Mouse (Mus musculus) stomach, postnatal 0 days (tissue): ENCODE results near the gene Lrp1. TPM values are rescaled to one million over a fixed set of nuclear protein-coding genes. Genes with fewer than 3 reads are reported as not detected.
A peak's percentile ranks its signal among the peaks of the same experiment; 100 is the strongest.

Source experiments
- ATAC-seq: fragments of 200-750 bp; cut with Nextera tagmentation; 2 replicates; pipeline ENCODE4 v1.8.0; 2017; ENCODE audit not compliant: low FRiP score, low TSS enrichment
- DNase-seq: peaks from one replicate; pipeline ENCODE4 v3.0.0-alpha.2; 2016; ENCODE audit warnings: low spot score
- H3K27ac ChIP-seq: fragments of 300-500 bp; sonication (generic); replicated peaks from 2 replicates; pipeline ENCODE4 v1.5.1; 2014; ENCODE audit warnings: mild to moderate bottlenecking, control low read depth
- H3K27me3 ChIP-seq: fragments of 300-500 bp; sonication (generic); 2 replicates; pipeline ENCODE4 v1.6.1; 2014; ENCODE audit warnings: low read length; ENCODE audit not compliant: control insufficient read depth, insufficient read depth
- H3K36me3 ChIP-seq: fragments of 300-500 bp; sonication (generic); 2 replicates; pipeline ENCODE4 v1.6.1; 2014; ENCODE audit warnings: low read length, mixed read lengths; ENCODE audit not compliant: control insufficient read depth, insufficient read depth
- H3K4me1 ChIP-seq: fragments of 300-500 bp; sonication (generic); replicated peaks from 2 replicates; pipeline ENCODE4 v1.6.1; 2014; ENCODE audit warnings: antibody characterized with exemption; ENCODE audit not compliant: control insufficient read depth, insufficient read depth
- H3K4me2 ChIP-seq: fragments of 300-500 bp; sonication (generic); replicated peaks from 2 replicates; pipeline ENCODE4 v1.6.1; 2014; ENCODE audit warnings: low read depth, mild to moderate bottlenecking, control low read depth, moderate library complexity
- H3K4me3 ChIP-seq: fragments of 300-500 bp; sonication (generic); 2 replicates; pipeline ENCODE4 v1.5.1; 2014; ENCODE audit warnings: low read depth, low read length, control low read depth
- H3K9ac ChIP-seq: fragments of 300-500 bp; sonication (generic); 2 replicates; pipeline ENCODE4 v1.6.1; 2014; ENCODE audit warnings: mild to moderate bottlenecking, low read length, control low read depth, mixed read lengths
- H3K9me3 ChIP-seq: fragments of 300-500 bp; sonication (generic); 2 replicates; pipeline ENCODE4 v1.6.1; 2016; ENCODE audit warnings: low read length; ENCODE audit not compliant: control insufficient read depth
- CTCF ChIP-seq: IDR thresholded peaks from 2 replicates; pipeline ENCODE4 v1.5.1; 2016; ENCODE audit warnings: antibody characterized with exemption, low read depth, mild to moderate bottlenecking, moderate library complexity
- EP300 ChIP-seq: optimal IDR thresholded peaks from 2 replicates; pipeline ENCODE3; 2016; ENCODE audit warnings: antibody characterized with exemption
- WGBS: fragments of 180-500 bp; shearing (Covaris S2); extraction: QIAGEN DNeasy Blood & Tissue Kit; methylation state at CpG from one replicate; pipeline ENCODE4 v1.1.7; 2014; 5-methylcytosine and 5-hydroxymethylcytosine counted together
- polyA plus RNA-seq: library from polyadenylated mRNA; unstranded; fragments of >200 nt; fragmentation: Nextera tagmentation; extraction: Ambion mirVana; gene quantifications from 2 replicates; pipeline ENCODE4 v1.2.1, GENCODE M21; 2015

Gene Lrp1
- polyA plus RNA-seq, 1 experiment from 2014 or later, result 32.7 TPM

GRCm38 (mm10) chr10:127623439-127624216, 2.7 kb upstream of the Lrp1 start:
- ATAC-seq (no peak), DNase-seq (no peak)
- TF ChIP-seq EP300, result no peak
- TF ChIP-seq CTCF, result peak; percentile 46
- peaks cover 13% of the 10 kb centered on the region for H3K4me1 ChIP-seq
- no peaks in the 10 kb centered on the region for H3K36me3 ChIP-seq
- H3K4me3 ChIP-seq, result no peak overlapping the region
- H3K4me2 ChIP-seq, result no peak overlapping the region
- H3K9me3 ChIP-seq, result no peaks in the 10 kb centered on the region
- no peak overlapping the region for H3K27ac ChIP-seq
- H3K9ac ChIP-seq, result no peak overlapping the region
- WGBS, result 94% methylated on average over 6 of the region's 6 CpGs
- no peaks in the 10 kb centered on the region for H3K27me3 ChIP-seq

- no peak for ATAC-seq
- DNase-seq, result no peak
- Histone ChIP-seq H3K4me1 (peaks cover 19% of the 10 kb centered on the region), H3K9ac (no peak overlapping the region), H3K4me3 (no peak overlapping the region), H3K36me3 (no peaks in the 10 kb centered on the region), H3K9me3 (no peaks in the 10 kb centered on the region), H3K4me2 (peak overlapping the region; percentile 97; the same call in 1 of the 2 replicates), H3K27me3 (no peaks in the 10 kb centered on the region), H3K27ac (peak overlapping the region; percentile 99)
- no peak for TF ChIP-seq CTCF
- TF ChIP-seq EP300, result no peak
- 61% methylated on average over 4 of the region's 4 CpGs for WGBS
These were observed 1.7 kb upstream of the Lrp1 start for GRCm38 (mm10) chr10:127622661-127623060.

GRCm38 (mm10) chr10:127622057-127622392, 1.1 kb upstream of the Lrp1 start:
- Histone ChIP-seq H3K36me3 (no peaks in the 10 kb centered on the region), H3K27ac (peak overlapping the region; percentile 99), H3K9me3 (no peaks in the 10 kb centered on the region), H3K9ac (peak overlapping the region; percentile 73), H3K4me2 (peak overlapping the region; percentile 97), H3K27me3 (no peaks in the 10 kb centered on the region), H3K4me1 (peaks cover 22% of the 10 kb centered on the region), H3K4me3 (peak overlapping the region; percentile 71)
- peak; percentile 62 for ATAC-seq
- TF ChIP-seq CTCF, result peak; percentile 82
- TF ChIP-seq EP300, result no peak
- peak; percentile 86 for DNase-seq
- WGBS, result under 1% methylated on average over 13 of the region's 13 CpGs

- Histone ChIP-seq H3K4me2 (peak overlapping the region; percentile 97), H3K27ac (peak overlapping the region; percentile 99), H3K36me3 (no peaks in the 10 kb centered on the region), H3K9me3 (no peaks in the 10 kb centered on the region), H3K4me1 (peaks cover 22% of the 10 kb centered on the region), H3K9ac (peak overlapping the region; percentile 73), H3K27me3 (no peaks in the 10 kb centered on the region), H3K4me3 (peak overlapping the region; percentile 71)
- DNase-seq (peak; percentile 95), ATAC-seq (peak; percentile 94)
- TF ChIP-seq CTCF (no peak), EP300 (peak; percentile 78)
- 0% methylated on average over 33 of the region's 39 CpGs for WGBS
These were observed 476 bp upstream of the Lrp1 start for GRCm38 (mm10) chr10:127621191-127622056.

- peak overlapping the region; percentile 91 for H3K27ac ChIP-seq
- 6% methylated on average over 12 of the region's 12 CpGs for WGBS
- TF ChIP-seq CTCF (no peak), EP300 (no peak)
- H3K9ac ChIP-seq, result peak overlapping the region; percentile 82
- ATAC-seq, result no peak
- H3K4me1 ChIP-seq, result peaks cover 29% of the 10 kb centered on the region
- H3K9me3 ChIP-seq, result no peaks in the 10 kb centered on the region
- peak; percentile 53 for DNase-seq
- peak overlapping the region; percentile 97 for H3K4me2 ChIP-seq
- no peaks in the 10 kb centered on the region for H3K27me3 ChIP-seq
- H3K4me3 ChIP-seq, result peak overlapping the region; percentile 71
- H3K36me3 ChIP-seq, result no peaks in the 10 kb centered on the region
These were observed 975 bp downstream of the Lrp1 start for GRCm38 (mm10) chr10:127619941-127620405.
